Mouse (Mus musculus) olfactory bulb, adult 2 months (tissue): ENCODE data around the gene Tmem132e. TPM values are rescaled to one million over a fixed set of nuclear protein-coding genes. Genes with fewer than 3 reads are reported as not detected.

Source experiments
- H3K27ac ChIP-seq: fragments of 200-500 bp; 2 replicates; pipeline ENCODE4 v1.5.1; 2012; ENCODE audit warnings: low read depth, low read length; ENCODE audit not compliant: insufficient read depth
- H3K4me1 ChIP-seq: fragments of 200-500 bp; 2 replicates; pipeline ENCODE4 v1.6.1; 2012; ENCODE audit warnings: low read length; ENCODE audit not compliant: control insufficient read depth, insufficient read depth
- H3K4me3 ChIP-seq: fragments of 200-500 bp; 2 replicates; pipeline ENCODE4 v1.5.1; 2012; ENCODE audit warnings: mild to moderate bottlenecking, low read depth, low read length, moderate library complexity; ENCODE audit not compliant: insufficient read depth
- CTCF ChIP-seq: fragments of 200-500 bp; IDR thresholded peaks from 2 replicates; pipeline ENCODE4 v1.5.1; 2012; ENCODE audit warnings: low read depth, mild to moderate bottlenecking, low read length, moderate library complexity; ENCODE audit not compliant: insufficient read depth
- POLR2A ChIP-seq: fragments of 200-500 bp; IDR thresholded peaks from 2 replicates; pipeline ENCODE4 v1.6.1; 2012; ENCODE audit warnings: mild to moderate bottlenecking, low read depth, low read length, moderate library complexity; ENCODE audit not compliant: insufficient read depth
- WGBS: fragments of 180-500 bp; shearing (Covaris S2); methylation state at CpG from one replicate; pipeline ENCODE4 v1.1.7; 2018; 5-methylcytosine and 5-hydroxymethylcytosine counted together
- polyA plus RNA-seq: library from polyadenylated mRNA; stranded (reverse); fragments of >200 nt; gene quantifications from 2 replicates; pipeline ENCODE4 v1.2.4, GENCODE M21; 2012; ENCODE audit warnings: low replicate concordance; ENCODE audit not compliant: missing spikeins, insufficient read depth, insufficient read length

The Tmem132e gene
- polyA plus RNA-seq, 1 experiment: not detected

- TF ChIP-seq POLR2A (no peak), CTCF (no peak)
- WGBS: 98% methylated on average over 9 of the region's 9 CpGs
- H3K4me3 ChIP-seq: no peak overlapping the region
- H3K27ac ChIP-seq: no peak overlapping the region
- H3K4me1 ChIP-seq: peaks cover 9% of the 10 kb centered on the region
Measured at GRCm38 (mm10) chr11:82465536-82465935, 76.8 kb downstream of the Tmem132e start.

GRCm38 (mm10) chr11:82467218-82467617, 78.5 kb downstream of the Tmem132e start:
- 62% methylated on average over 7 of the region's 7 CpGs for WGBS
- H3K27ac ChIP-seq: no peak overlapping the region
- H3K4me3 ChIP-seq: no peak overlapping the region
- TF ChIP-seq CTCF (no peak), POLR2A (no peak)
- peaks cover 4% of the 10 kb centered on the region; the same call in 1 of the 2 replicates for H3K4me1 ChIP-seq

- H3K27ac ChIP-seq: no peak overlapping the region
- H3K4me1 ChIP-seq: peaks cover 13% of the 10 kb centered on the region; the same call in 1 of the 2 replicates
- WGBS: 100% methylated on average over 1 of the region's 1 CpGs
- no peak for TF ChIP-seq POLR2A
- no peak for TF ChIP-seq CTCF
- H3K4me3 ChIP-seq: no peak overlapping the region
Measured at GRCm38 (mm10) chr11:82471076-82471475, 82.4 kb downstream of the Tmem132e start.

- no peak for TF ChIP-seq CTCF
- no peak for TF ChIP-seq POLR2A
- Histone ChIP-seq H3K27ac (no peak overlapping the region), H3K4me1 (peaks cover 10% of the 10 kb centered on the region; the same call in 1 of the 2 replicates), H3K4me3 (no peak overlapping the region)
- 32% methylated on average over 12 of the region's 12 CpGs for WGBS
Measured at GRCm38 (mm10) chr11:82473137-82473621, 84.5 kb downstream of the Tmem132e start.

- H3K27ac ChIP-seq: no peak overlapping the region
- no peak overlapping the region for H3K4me3 ChIP-seq
- 73% methylated on average over 4 of the region's 4 CpGs for WGBS
- TF ChIP-seq CTCF (no peak), POLR2A (no peak)
- H3K4me1 ChIP-seq: peaks cover 17% of the 10 kb centered on the region; the same call in 1 of the 2 replicates
Measured at GRCm38 (mm10) chr11:82476092-82476491, 87.4 kb downstream of the Tmem132e start.

GRCm38 (mm10) chr11:82477412-82477811, 88.7 kb downstream of the Tmem132e start:
- Histone ChIP-seq H3K4me1 (peaks cover 17% of the 10 kb centered on the region; the same call in 1 of the 2 replicates), H3K4me3 (no peak overlapping the region), H3K27ac (no peak overlapping the region)
- TF ChIP-seq POLR2A (no peak), CTCF (no peak)
- 84% methylated on average over 3 of the region's 3 CpGs for WGBS

- 90% methylated on average over 3 of the region's 3 CpGs for WGBS
- Histone ChIP-seq H3K4me1 (peaks cover 8% of the 10 kb centered on the region; the same call in 1 of the 2 replicates), H3K4me3 (no peak overlapping the region), H3K27ac (no peak overlapping the region)
- TF ChIP-seq POLR2A (no peak), CTCF (no peak)
Measured at GRCm38 (mm10) chr11:82480941-82481340, 92.2 kb downstream of the Tmem132e start.

GRCm38 (mm10) chr11:82487359-82488086, 98.8 kb downstream of the Tmem132e start:
- no peak overlapping the region for H3K27ac ChIP-seq
- 59% methylated on average over 8 of the region's 8 CpGs for WGBS
- no peak overlapping the region for H3K4me3 ChIP-seq
- no peak for TF ChIP-seq POLR2A
- no peak for TF ChIP-seq CTCF
- H3K4me1 ChIP-seq: no peaks in the 10 kb centered on the region

- no peaks in the 10 kb centered on the region for H3K4me1 ChIP-seq
- no peak overlapping the region for H3K4me3 ChIP-seq
- H3K27ac ChIP-seq: no peak overlapping the region
- WGBS: 97% methylated on average over 3 of the region's 3 CpGs
- TF ChIP-seq POLR2A: no peak
- TF ChIP-seq CTCF: no peak
Measured at GRCm38 (mm10) chr11:82490896-82491295, 102.2 kb downstream of the Tmem132e start.

Other genes with a start within 250 kb of the Tmem132e start
- not detected in 2 replicates for gene Ccl1, start 83.2 kb upstream of the Tmem132e start, polyA plus RNA-seq